Mouse (Mus musculus): Measurements from ENCODE around the gene Arcn1.

The Arcn1 gene

GRCm38 (mm10) chr9:44745371-44745770 lies 22.3 kb downstream of the Arcn1 start:
- no peak for DNase-seq (ENCODE audit: low spot score in 2 of 2)

GRCm38 (mm10) chr9:44740663-44741192 lies 26.9 kb downstream of the Arcn1 start:
- no peak for DNase-seq (ENCODE audit: low spot score in 2 of 2)

GRCm38 (mm10) chr9:44737240-44737949 lies 30.2 kb downstream of the Arcn1 start:
- no peak for DNase-seq (ENCODE audit: low spot score in 2 of 2)

- DNase-seq (ENCODE audit: low spot score in 2 of 2), result no peak
These were observed 31.3 kb downstream of the Arcn1 start for GRCm38 (mm10) chr9:44736301-44736700.

GRCm38 (mm10) chr9:44735886-44736285 lies 31.8 kb downstream of the Arcn1 start:
- no peak for DNase-seq (ENCODE audit: low spot score in 2 of 2)

- peak in 1 of 2 experiments; percentile 69 for DNase-seq (ENCODE audit: low spot score in 2 of 2)
These were observed 32.8 kb downstream of the Arcn1 start, which contains the start of gene Phldb1 for GRCm38 (mm10) chr9:44734524-44735494. Gene Phldb1 (minus strand): TSS chr9:44735198.

GRCm38 (mm10) chr9:44733671-44734523 lies 33.7 kb downstream of the Arcn1 start:
- DNase-seq (ENCODE audit: low spot score in 2 of 2), result no peak

- DNase-seq (ENCODE audit: low spot score in 2 of 2), result no peak
These were observed 34.6 kb downstream of the Arcn1 start for GRCm38 (mm10) chr9:44732921-44733530.

GRCm38 (mm10) chr9:44732130-44732549 lies 35.5 kb downstream of the Arcn1 start:
- DNase-seq (ENCODE audit: low spot score in 2 of 2), result no peak

- no peak for DNase-seq (ENCODE audit: low spot score in 2 of 2)
These were observed 40.2 kb downstream of the Arcn1 start for GRCm38 (mm10) chr9:44727441-44727840.

- DNase-seq (ENCODE audit: low spot score in 2 of 2), result no peak
These were observed 41.1 kb downstream of the Arcn1 start for GRCm38 (mm10) chr9:44726431-44727146.

GRCm38 (mm10) chr9:44724665-44725064 lies 43.0 kb downstream of the Arcn1 start:
- no peak for DNase-seq (ENCODE audit: low spot score in 2 of 2)

- DNase-seq (ENCODE audit: low spot score in 2 of 2), result no peak
These were observed 43.4 kb downstream of the Arcn1 start for GRCm38 (mm10) chr9:44724223-44724622.

GRCm38 (mm10) chr9:44723521-44724041 lies 44.1 kb downstream of the Arcn1 start:
- no peak for DNase-seq (ENCODE audit: low spot score in 2 of 2)

GRCm38 (mm10) chr9:44723008-44723407 lies 44.6 kb downstream of the Arcn1 start:
- no peak for DNase-seq (ENCODE audit: low spot score in 2 of 2)

- no peak for DNase-seq (ENCODE audit: low spot score in 2 of 2)
These were observed 45.1 kb downstream of the Arcn1 start for GRCm38 (mm10) chr9:44722575-44722974.

GRCm38 (mm10) chr9:44721877-44722186 lies 45.8 kb downstream of the Arcn1 start:
- DNase-seq (ENCODE audit: low spot score in 2 of 2), result no peak

- peak in 1 of 2 experiments; percentile 55 for DNase-seq (ENCODE audit: low spot score in 2 of 2)
These were observed 46.3 kb downstream of the Arcn1 start for GRCm38 (mm10) chr9:44721154-44721876.

GRCm38 (mm10) chr9:44720358-44721153 lies 47.1 kb downstream of the Arcn1 start:
- no peak for DNase-seq (ENCODE audit: low spot score in 2 of 2)
